Mouse (Mus musculus) adrenal gland (tissue): ENCODE measurements around the gene Rtkn.

ENCODE experiments used
- intact Hi-C: fragments of 180-260 bp; cut with DNase I; formaldehyde crosslinking; loops from one replicate; pipeline ENCODE4 v1.15.1; 2025

Rtkn gene

DNA sequence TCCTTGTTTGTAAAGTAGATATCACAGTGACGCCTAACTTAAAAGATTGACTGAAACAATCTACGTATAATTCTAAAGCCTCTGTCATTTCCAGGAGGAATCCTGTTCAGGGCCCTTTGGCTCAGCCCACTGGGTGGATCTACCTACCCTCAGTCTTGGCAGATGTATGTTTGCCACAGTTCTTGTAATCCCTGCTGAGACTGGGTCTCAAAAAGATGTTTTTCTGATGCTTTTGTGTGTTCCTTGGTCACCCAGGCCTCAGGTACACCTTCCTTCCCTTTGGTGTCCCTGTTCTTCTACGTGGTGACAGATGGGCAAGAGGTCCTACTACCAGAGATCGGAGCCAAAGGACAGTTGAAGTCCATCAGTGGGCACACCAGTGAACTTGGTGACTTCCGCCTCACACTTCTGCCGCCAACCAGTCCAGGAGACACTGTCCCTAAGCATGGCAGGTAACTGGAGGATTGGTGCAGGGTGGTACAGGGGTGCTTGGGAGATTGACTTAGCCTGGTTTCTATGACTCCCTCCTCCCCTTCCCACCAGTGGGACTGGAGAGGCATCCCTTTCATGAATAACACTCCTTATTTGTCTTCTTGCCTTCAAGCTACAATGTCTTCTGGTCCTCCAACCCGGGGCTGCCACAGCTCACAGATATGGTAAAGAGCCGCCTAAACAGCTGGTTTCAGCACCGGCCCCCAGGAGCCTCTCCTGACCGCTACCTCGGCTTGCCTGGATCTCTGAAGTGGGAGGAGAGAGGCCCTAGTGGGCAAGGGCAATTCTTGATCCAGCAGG is 18.7 kb upstream of the Rtkn start:
- intact Hi-C loops, result no loop called here

DNA sequence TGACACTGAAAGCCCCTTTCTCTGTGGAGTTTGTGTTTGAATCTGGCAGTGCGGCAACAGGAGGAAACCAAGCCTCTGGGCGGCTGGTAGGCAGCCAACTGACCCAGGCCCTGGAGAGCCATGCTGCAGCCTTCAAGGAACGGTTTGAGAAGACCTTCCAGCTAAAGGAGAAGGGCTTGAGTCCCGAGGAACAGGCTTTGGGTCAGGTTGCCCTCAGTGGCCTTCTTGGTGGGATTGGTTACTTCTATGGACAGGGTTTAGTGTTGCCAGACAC is 18.2 kb upstream of the Rtkn start:
- intact Hi-C loops, result no loop called here

DNA sequence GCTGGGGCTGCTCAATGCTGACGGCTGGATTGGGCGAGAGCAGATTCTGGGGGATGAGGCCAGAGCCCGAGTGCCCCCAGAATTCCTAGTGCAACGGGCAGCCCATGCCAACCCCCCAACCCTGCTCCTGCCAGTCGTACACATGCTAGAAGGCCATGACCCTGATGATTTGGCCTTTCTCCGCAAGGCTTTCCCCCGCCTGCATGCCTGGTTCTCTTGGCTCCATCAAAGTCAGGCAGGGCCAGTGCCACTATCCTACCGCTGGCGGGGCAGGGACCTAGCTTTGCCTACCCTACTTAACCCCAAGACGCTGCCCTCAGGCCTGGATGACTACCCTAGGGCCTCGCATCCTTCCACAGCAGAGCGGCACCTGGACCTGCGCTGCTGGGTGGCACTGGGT is 17.6 kb upstream of the Rtkn start:
- intact Hi-C loops, result no loop called here

DNA sequence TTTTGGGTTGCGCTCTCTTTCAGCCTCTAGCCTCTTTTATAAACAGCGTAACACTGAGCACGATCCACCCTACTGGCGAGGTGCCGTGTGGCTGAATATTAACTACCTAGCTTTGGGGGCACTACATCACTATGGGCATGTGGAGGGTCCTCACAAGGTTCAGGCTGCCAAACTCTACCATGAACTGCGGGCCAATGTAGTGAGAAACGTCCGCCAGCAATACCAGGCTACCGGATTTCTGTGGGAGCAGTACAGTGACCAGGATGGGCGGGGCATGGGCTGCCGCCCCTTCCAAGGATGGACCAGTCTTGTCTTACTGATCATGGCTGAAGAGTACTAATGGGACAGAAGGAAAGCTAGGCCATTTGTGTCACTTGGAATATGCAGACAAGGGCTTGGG is 16.9 kb upstream of the Rtkn start:
- intact Hi-C loops, result no loop called here

DNA sequence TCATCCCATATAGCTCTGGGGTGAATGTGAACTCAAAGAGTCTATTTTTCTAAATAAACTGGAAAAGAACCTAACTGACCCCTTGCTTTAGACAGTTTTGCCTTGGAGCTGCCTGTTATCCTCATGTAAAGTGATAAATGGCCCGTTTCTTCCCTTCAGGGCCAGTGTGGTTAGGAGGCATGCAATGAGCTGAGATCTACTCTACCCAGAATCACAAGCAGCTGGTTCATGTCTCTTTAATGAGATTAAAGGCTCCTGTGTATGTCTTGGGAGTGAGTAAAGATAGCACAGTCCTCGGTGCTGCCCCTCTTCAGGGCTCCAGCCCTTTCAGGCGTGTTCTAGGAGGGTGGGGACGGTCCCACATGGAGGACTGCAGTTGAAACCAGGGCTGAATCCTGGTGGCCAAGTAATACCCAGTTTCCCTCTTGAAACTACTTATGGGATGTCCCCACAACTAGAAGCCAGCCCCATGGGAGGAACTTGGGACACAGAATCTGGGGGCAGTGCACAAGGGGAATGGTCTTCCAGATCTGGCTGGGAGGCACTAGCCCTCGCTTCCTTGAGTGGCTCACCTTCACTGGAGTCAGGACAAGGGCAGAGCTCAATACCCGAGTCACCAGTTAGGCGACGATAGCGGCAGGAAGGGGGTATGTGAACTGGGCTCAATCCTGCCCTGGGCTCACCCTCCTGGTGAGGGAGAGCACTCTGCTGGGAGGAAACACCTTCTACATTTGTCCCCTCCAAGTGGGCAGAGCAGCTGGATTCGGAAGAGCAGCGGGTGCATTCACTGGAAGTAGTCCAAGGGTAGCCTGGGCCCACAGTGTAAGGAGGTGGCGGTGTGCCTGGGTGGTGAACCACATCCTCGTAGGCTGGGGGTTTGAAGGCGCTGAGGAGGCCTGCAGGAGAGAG is 16.2 kb upstream of the Rtkn start:
- intact Hi-C loops, result no loop called here

DNA sequence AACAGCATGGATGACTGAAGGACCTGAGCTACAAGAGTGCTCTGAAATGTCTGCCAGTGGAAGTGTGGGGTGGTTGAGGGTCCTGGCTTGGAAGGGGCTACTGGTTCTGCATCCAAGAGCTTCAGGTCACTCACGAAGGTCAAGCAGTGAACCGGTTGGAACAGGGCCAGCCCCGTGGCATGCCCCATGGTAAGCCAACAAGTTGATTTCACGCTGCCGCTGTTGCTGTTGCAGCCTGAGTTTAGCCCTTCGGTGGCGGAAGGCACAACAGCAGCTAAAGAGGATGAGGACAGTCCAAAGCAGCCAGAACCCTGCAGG is 15.6 kb upstream of the Rtkn start:
- intact Hi-C loops, result loop anchor here (5.0 kb wide), 1 partner anchor 38 kb away; the partner anchor contains the start of genes 1700003E16Rik and Wdr54

DNA sequence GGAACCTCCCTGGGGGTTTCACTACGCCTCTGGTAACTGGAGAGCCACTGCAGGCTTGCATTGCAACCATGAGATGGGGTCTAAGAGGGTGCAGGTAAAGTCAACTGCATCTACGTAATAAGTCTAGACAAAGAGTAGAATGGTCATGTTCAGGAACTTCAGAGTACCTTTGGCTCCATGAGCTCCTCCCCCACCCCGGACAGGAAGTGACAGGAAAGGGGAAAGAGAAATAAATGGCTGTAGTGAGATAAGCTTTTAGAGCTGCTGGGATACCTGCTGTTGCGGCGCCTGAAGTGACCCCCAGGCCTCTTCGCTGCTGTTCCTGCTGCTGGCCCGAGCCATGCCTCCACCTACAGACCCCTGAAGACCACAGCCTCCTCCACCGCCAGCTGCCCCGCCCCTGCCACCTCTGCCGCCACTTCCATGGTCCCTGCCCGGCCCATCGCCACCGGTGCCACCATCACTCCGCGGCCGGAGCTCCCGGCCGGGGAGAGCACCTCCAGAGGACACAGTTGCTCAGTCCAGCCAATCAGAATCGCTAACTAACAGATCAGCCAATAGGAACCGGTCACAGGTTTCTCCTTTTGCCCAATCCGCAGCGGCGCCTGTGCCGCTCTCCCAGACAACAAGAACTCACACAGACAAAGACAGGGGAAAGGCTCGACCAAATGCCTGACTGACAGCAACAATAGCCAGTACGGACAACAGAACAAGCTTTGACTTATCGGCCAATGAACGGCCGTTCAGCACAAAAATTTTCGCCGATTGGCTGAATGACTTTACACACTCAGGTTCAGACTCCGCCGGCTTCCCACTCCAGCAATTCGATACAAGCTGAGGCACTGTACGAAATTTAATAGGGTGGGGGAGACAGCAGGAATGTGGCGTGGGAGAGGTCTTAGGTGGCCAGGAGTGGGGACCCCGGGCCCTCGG is 14.1 kb upstream of the Rtkn start, which contains the start of gene Wbp1:
Gene Wbp1 (minus strand): TSS at position 630 of the 933 bp plus-strand sequence.
- intact Hi-C loops, result loop anchor here (5.0 kb wide), 1 partner anchor 36 kb away; the partner anchor contains the start of genes 1700003E16Rik and Wdr54

DNA sequence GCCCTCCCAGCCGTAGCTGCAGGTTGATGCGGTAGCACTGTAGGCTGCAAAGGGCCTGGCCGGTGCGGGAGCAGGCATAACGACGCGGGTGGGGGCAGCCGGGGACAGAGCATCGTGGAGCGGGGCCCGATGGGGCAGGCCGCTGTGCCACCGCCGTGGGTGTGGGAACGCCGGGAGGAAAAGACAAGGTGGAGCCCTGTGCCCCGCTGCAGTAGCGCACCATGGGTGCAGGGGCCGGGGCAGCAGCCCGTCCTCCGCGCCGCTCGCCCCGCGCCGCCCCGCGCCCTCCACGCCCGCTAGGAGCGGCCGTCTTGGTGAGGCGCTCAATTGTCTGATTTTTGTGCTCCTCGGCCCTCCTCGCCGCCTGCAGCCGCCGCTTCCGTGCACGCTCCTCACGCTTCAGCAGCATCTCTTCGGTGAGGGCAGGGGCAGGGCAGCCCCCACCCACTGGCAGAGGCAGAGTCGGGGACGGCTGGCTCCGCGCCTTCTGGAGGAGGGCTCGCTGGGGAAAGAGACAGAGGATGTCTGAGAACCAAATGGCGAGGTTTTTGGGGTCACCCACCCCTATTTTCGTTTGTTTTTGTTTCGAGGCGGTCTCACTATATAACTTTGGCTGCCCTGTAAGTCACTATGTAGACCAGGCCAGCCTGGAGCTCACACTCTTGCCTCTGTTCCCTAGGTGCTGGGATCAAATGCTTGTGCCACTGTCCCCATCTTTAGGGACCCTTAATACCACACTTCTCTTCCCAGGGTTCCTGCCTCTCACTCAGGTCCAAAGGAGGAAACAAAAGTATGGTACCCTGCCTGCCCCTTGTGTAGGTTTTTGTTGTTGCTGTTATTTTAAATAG is 13.2 kb upstream of the Rtkn start:
- intact Hi-C loops, result loop anchor here (5.0 kb wide), 1 partner anchor 35 kb away; the partner anchor contains the start of genes 1700003E16Rik and Wdr54

DNA sequence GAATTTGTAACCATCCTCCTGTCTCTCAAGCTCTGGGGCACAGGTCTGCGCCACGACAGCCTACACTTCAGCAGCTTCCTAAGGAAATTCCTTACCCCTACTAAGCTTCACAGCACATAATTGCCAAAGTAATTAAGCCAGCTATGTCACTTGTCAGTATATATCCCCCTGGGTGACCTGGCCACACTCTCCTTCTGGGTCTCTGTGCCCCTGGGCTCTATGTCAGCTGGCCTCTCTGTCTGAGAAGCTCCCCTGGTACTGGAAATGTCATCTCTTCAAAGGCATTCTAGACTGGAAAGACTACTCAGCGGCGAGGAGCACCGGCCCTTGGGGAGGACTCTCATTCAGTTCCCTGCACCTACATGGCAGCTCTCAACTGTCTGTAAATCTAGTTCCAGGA is 12.3 kb upstream of the Rtkn start:
- intact Hi-C loops, result loop anchor here (5.0 kb wide), 1 partner anchor 34 kb away; the partner anchor contains the start of genes 1700003E16Rik and Wdr54

DNA sequence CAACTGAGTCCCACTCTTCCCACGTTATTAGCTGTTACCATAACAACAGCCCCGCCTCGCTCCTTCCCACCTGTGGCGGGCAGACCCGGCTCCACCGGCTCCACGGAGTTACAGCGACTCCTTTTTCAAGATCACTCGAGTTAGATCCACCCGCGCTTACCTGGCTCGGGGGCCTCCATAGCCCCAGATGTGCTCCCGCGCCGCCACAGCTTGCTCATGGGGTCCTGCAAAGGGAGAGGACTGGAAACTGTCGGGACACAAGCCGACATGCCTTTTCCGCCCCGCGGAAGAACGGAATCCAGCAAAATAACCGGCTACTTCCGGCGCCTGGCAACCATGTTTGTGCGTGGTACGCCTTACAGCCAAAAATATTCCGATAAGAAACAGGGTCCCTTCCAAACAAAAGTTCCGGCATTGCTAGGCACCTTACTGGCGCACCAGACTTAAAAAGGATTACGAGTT is 10.4 kb upstream of the Rtkn start:
- intact Hi-C loops, result loop anchor here (5.0 kb wide), 1 partner anchor 32 kb away; the partner anchor contains the start of genes 1700003E16Rik and Wdr54

DNA sequence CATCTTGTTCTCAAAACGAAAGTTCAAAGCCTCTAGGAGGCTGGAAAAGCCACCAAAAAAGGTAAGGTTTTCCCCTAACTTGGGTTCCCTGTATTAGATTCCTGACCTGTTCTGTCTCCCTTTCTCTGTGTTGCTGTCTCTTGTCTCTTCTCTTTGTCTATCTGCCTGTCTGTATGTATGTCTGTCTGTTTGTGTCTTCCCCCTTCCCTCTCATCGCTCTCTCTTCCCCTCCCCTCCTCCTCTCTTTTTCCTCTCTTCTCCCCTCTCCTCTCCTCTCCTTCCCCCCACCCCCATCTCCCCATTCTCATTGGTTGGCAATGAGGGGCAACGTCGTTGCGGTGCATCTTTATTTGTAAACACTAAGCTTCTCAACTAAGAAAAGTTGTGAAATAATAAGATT is 9.9 kb upstream of the Rtkn start, which contains the start of gene Ino80b:
Gene Ino80b (minus strand): TSS at position 101 of the 400 bp plus-strand sequence.
- intact Hi-C loops, result no loop called here

DNA sequence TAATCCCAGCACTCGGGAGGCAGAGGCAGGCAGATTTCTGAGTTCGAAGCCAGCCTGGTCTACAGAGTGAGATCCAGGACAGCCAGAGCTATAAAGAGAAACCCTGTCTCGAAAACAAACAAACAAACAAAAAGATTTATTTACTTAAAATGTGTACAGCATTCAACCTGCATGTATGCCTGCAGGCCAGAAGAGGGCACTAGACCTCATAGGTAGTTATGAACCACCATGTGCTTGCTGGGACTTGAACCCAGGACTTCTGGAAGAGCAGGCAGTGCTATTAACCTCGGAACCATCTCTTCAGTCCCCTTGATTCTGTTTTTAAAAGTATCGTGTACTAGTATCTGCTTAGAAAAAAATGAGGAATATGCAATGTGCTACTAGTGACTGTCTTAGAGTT is 7.8 kb upstream of the Rtkn start:
- intact Hi-C loops, result no loop called here

DNA sequence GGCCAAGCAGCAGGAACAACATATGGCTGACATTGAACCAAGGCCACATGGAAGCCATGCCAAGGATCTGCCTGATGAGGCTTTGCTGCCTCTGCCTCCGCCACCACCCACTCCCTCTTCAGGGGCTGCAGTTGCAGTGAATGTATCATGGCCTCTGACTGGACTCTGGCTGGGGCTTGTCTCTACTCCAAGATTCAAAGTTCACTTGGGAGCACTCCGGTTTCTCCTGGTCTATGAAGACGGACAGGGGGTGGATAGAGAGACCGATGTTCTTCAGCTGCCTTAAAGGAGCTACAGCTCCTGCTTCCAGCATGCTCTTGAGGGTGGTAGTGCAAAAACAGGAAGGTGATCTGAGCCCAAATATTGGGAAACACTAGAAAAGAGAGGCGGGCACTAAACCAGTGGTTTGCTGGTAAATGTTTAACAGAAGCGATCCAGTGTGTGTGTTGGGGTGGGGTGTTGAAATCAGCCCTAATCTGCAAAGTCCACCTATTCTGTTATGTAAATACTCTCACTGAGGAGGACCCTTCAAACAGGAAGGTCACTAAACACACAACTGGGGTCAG is 3.7 kb upstream of the Rtkn start:
- intact Hi-C loops, result no loop called here

DNA sequence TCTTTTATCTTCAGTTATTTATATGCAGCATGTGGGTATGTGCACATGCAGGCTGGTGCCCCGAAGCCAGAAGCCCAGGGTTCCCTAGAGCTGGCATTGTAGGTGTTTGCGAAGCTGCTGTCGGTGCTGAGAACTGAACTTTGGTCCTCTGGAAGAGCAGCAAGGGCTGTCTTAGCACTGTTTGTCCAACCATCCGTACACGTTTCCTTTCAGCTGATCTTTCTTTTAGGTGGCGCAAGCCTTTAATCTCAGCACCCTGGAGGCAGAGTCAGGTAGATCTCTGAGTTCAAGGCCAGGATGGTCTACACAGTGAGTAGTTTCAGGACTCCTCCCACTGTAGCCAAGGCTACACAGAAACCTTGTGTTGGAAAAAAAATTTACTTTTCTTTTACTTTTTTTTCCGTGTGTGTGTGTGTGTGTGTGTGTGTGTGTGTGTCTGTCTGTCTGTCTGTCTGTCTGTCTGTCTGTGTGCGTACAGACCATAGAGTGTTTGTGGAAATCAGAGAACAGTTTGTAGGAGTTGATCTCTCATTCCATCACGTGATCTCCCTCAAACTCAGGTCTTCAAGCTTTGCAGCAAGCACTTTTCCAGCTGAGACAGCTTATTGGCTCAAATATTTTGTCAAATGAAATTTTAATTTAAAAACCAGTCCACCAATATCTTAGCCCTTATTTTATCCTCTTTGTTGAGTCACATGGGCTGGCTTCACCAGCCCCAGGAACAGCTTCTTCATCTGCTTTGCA is 2.9 kb upstream of the Rtkn start:
- intact Hi-C loops, result no loop called here

DNA sequence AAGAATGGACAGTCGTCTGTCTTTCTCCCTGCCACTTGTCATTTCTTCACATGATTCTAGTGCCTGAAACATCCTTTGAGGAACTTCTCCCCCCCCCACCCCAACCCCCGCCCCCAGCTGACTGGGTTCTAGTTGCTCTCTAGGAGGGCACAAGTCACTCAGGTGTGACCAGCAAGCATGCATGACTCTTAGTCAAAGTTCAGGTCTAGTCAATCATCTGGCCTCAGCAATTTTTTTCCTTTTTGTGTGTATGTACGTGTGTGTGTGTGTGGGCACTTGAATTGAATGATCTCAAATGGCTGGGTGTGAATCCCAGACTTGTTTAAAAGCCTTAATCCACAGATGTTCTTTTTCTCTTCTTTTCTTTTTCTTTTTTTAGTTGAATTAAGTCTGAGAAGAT is 1.0 kb upstream of the Rtkn start:
- intact Hi-C loops, result no loop called here

DNA sequence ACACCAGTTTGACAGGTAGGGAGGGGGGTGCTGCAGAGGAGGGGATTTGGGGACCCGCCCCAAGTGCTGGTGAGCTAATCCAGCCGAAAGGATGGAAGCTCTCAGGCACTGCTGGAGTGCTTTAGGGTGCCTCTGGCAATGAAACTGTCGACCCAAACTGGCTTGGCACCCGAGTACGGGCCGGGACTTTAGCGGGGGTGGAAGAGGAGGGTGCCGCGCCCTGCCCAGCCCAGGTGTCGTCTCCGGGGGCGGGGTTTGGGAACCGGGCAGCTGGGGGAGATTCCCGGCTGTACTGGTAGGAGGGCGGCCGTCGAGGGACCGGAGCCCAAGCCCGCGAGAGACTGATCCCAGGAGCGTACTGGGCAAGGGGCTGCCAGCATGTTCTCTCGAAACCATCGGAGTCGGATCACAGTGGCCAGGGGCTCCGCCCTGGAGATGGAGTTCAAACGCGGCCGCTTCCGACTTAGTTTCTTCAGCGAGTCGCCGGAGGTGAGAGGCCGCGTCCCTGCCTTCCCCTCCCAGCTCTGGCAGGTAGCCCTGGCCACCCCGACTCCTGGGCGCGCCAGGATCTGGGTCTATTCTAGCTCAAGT is 403 bp downstream of the Rtkn start:
- intact Hi-C loops, result no loop called here

DNA sequence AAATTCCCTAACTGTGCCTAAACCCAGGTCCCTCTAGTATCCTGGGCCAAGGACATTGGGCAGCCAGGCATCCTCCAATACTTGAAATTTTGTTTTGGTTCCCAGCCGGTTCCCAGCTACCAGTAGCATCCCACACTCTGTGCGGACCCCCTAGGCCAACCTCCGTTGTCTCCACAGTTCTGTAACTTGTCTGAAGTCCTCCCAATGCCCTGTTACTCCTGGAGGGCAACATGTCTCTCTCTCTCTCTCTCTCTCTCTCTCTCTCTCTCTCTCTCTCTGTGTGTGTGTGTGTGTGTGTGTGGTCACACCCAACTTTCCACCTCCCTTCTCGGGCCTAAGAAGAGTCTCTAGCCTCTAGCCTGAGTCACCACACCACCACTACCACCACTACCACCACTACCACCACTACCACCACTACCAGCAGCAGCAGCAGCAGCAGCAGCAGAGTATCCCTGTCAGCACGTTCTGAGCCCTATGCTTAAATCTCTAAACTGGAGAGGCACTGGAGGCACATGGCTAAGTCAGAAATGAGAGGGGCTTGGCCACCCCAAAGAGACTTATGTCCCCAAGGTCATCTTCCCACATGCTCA is 1.1 kb downstream of the Rtkn start:
- intact Hi-C loops, result no loop called here

DNA sequence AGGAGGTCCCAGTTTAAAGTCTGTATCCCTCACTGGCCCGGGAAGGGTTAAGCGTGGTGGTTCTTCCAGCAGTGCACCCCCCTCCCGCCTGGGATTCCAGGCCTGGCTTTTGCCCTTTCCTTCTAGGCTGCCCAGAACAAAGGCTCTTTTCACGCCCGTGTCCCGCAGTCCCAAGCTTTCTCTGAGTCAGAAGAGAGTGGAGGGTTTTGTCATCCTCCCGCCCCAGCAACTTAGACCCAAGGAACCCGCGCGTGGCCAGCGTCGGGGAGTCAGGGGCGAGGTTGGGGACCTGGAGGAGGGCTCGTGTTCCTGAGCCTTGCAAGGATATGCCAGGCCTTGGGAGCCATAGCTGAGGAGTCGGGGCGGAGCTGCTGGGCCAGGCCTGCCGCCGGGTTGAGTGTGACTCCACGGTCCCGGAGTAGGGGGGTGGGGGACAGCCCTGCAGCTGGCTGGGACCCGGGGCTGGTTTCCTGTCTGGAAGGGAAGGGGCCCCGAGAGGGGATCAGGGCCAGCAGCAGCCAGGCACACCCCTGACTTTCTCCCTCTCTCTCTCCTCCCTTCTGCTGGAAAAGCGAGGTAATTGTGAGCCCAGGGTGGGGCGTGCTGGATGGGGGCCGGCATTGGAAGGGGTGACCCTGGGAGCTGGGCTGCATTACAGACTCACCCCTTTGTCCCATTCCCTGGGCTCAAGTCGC is 1.8 kb downstream of the Rtkn start:
- intact Hi-C loops, result no loop called here
